Mouse (Mus musculus): ENCODE data around the gene Mapk6. TPM values are rescaled to one million over a fixed set of nuclear protein-coding genes. Genes with fewer than 3 reads are reported as not detected.
A peak's percentile ranks its signal among the peaks of the same experiment; 100 is the strongest.

Mapk6 gene
- total RNA-seq, 2 experiments from 2014 or later, result 26.4 to 29.6 TPM

DNA sequence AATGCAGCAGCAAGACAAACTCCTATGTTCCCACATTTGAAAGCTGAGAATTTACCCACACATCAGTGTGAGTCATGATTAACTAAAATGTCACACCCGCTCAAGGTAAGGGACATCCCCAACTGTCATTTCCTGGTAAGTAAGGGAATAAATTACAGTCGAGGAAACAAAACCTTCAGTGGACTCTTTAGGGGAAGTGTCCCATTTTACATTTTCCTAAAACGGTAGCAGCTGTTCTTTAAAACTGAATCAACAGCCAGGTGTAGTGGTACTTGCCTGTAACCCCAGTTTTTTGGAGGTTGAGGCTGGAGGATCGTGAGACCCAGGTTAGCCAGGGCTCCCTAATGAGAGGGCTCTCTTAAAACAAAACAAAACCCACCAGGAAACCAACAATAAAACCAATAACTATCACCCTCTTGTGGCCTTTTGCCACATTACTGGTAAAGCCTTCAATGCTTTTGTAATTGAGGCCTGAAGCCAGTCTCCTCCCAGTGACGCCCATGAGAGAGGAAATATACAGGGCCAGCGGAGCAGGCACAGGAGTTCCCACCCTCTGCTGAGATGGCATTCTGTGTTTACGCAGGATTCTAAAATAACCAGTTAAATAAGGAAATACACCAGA lies 24.5 kb upstream of the Mapk6 start:
- intact Hi-C loops (cut with DNase I), result loop anchor here (2.0 kb wide), 1 partner anchor 23 kb away; the partner anchor contains the start of gene Mapk6

DNA sequence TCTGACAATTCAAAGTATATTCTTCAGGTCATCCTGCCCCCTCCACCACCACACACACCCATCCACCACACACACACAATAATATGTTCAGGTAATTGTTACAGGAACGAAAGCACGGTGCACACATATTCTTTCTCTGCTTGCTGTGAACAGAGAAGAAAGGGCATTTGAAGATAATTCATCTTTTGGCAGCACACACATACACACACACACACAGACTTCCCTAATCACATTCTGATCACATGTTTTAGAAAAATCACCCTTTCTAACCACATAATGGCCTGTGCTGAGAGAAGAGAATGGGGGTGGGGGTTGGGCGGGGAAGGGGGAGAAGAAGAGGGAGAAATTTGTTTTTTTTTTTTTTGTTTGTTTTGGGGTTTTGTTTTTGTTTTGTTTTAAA lies 22.9 kb upstream of the Mapk6 start:
- intact Hi-C loops (cut with DNase I), result no loop called here
- Histone ChIP-seq H3K27ac (no peak overlapping the region), H3K4me3 (no peak overlapping the region)
- TF ChIP-seq CTCF (IDR thresholded peaks at IDR 0.05), result no peak
- no peak for DNase-seq

More for the DNA sequence above, 24.5 kb upstream of the Mapk6 start:
- Histone ChIP-seq H3K27ac (peak overlapping the region; percentile 87), H3K4me3 (no peak overlapping the region)
- TF ChIP-seq CTCF (IDR thresholded peaks at IDR 0.05), result peak; percentile 54
- DNase-seq, result peak; percentile 51

DNA sequence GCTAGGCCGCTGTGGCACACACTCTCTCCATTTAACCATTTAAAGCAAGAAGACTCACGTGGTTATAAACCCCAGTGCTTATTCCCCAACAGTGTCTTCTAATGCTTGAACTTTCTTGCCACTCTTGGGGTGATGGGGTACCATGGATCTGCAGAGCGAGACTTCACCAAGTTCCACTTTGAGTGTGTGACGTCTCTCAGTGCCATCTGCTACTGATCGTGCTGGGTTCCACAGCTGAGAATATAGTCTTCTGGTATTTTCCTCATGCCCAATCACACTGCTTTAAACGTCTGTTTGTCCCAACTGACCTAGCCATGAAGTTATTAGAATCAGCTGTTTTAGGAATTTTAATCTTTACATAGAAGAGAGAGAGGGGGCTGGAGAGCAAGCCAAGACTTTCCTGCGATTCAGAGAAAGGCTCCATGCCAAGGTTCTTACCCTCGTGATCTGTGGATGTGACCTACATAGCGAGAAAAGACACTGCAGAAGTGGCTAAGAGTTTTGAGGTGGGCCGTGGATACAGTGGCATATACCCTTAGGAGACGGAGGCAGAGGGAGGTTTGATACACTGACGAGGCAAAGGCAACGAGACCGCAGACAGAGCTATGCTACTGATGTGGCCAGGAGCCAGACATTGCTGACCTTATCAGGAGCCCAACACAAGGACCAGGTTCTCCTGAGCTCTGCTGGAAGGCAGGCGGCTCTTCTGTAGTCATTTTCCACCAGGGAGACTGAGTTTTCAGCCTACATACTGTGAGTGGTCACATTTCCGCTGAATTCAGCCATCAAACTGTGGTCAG lies 21.2 kb upstream of the Mapk6 start:
- peak overlapping the region; percentile 6; the same call in 1 of the 2 replicates for H3K4me3 ChIP-seq
- intact Hi-C loops (cut with DNase I), result no loop called here
- peak overlapping the region; percentile 51; the same call in 1 of the 2 replicates for H3K27ac ChIP-seq
- TF ChIP-seq CTCF (IDR thresholded peaks at IDR 0.05), result no peak
- DNase-seq, result no peak

- TF ChIP-seq CTCF (IDR thresholded peaks at IDR 0.05), result no peak
- no peak overlapping the region for H3K27ac ChIP-seq
- DNase-seq, result no peak
- no peak overlapping the region for H3K4me3 ChIP-seq
- intact Hi-C loops (cut with DNase I), result no loop called here
Observed at GRCm38 (mm10) chr9:75429657-75430056, 19.9 kb upstream of the Mapk6 start.

- Histone ChIP-seq H3K27ac (no peak overlapping the region), H3K4me3 (no peak overlapping the region)
- intact Hi-C loops (cut with DNase I), result no loop called here
- TF ChIP-seq CTCF (IDR thresholded peaks at IDR 0.05), result no peak
- DNase-seq, result no peak
Observed at GRCm38 (mm10) chr9:75429040-75429439, 19.2 kb upstream of the Mapk6 start.

GRCm38 (mm10) chr9:75428274-75428600 lies 18.4 kb upstream of the Mapk6 start:
- Histone ChIP-seq H3K27ac (peak overlapping the region; percentile 38), H3K4me3 (no peak overlapping the region)
- no peak for DNase-seq
- no peak for TF ChIP-seq CTCF (IDR thresholded peaks at IDR 0.05)
- intact Hi-C loops (cut with DNase I), result no loop called here

GRCm38 (mm10) chr9:75427366-75428273 lies 17.8 kb upstream of the Mapk6 start:
- no peak overlapping the region for H3K4me3 ChIP-seq
- TF ChIP-seq CTCF (IDR thresholded peaks at IDR 0.05), result no peak
- intact Hi-C loops (cut with DNase I), result no loop called here
- DNase-seq, result peak; percentile 48
- peak overlapping the region; percentile 38 for H3K27ac ChIP-seq

GRCm38 (mm10) chr9:75425796-75426391 lies 16.1 kb upstream of the Mapk6 start:
- no peak overlapping the region for H3K27ac ChIP-seq
- intact Hi-C loops (cut with DNase I), result no loop called here
- no peak for TF ChIP-seq CTCF (IDR thresholded peaks at IDR 0.05)
- H3K4me3 ChIP-seq, result no peak overlapping the region
- no peak for DNase-seq

DNA sequence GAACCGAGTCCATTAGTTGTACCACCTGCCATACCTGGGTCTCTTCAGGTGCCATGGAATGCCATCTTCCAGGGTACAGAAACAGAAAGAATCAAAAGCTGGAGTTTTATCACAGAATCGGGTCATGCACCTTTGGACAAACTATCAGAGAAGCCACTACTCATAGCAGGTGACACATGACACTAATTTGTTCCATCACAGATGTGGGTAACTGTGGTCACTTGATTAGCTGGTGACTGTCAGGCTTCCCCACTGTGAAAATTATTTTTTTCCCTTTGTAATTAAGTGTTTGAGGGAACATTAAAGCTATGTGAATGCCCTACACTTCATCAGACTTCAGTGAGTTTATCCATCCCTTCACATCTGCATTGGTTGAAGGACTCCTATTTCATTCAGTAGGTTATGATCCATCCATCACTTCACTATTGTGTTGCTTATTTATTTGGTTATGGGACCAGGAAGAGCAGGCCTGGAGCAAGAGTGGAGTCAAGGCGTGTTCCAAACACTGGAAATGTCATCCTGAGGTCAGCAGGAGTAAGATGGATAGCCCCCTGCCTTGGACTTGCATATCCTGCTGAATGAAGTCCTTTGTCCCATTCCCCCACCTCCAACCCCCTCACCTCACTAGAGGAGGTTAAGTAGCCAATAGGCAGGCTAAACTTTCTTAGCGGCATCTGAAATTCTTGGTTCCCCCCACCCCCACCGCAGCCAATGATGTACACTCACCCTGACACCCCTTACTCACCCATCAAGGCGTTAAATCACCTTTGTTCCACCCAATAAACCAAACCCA lies 14.7 kb upstream of the Mapk6 start:
- intact Hi-C loops (cut with DNase I), result no loop called here
- Histone ChIP-seq H3K27ac (peak overlapping the region; percentile 56), H3K4me3 (no peak overlapping the region)
- TF ChIP-seq CTCF (IDR thresholded peaks at IDR 0.05), result no peak
- no peak for DNase-seq

DNA sequence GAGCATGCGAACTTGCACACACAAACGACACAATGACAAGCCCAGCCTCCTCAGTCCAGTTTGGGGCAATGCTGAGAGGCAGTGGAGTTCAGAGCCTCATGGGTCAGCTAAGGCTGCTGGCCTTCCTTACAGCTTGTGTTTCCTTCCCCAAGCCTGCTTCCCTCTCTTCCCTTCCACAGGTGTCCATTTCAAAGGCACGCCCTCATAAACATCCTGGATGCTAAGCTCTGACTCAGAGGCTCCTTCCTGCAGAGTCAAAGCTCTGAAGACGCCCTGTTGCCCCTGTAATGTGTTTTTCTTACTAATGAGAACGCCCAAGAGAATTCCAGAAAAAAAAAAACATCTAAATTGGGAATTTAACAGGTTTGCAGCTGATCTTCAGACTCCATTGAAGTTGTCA lies 13.9 kb upstream of the Mapk6 start:
- no peak overlapping the region for H3K4me3 ChIP-seq
- intact Hi-C loops (cut with DNase I), result no loop called here
- TF ChIP-seq CTCF (IDR thresholded peaks at IDR 0.05), result no peak
- peak overlapping the region; percentile 67 for H3K27ac ChIP-seq
- DNase-seq, result no peak

DNA sequence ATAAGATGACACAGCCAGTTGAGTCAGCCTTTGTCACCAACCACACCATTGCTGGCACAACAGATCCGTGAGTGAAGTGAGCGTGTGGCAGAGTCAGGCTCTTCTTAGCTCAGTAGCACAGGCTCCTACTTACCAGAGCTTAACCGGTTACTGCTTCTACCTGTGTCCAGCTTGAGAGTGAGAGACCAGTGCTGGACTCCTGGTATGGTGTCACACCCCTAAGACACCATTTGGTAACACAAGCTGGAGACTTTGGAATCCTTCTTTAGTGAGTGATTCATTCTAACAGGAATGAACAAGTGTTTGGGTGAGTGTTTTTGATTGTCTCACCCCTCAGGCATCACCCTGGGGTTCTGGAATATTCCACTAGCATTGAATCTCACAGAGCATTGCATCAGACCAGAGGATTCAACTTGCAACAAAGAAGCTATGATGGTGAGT lies 12.5 kb upstream of the Mapk6 start:
- no peak for DNase-seq
- TF ChIP-seq CTCF (IDR thresholded peaks at IDR 0.05), result no peak
- intact Hi-C loops (cut with DNase I), result no loop called here

GRCm38 (mm10) chr9:75414204-75414603 lies 4.4 kb upstream of the Mapk6 start:
- TF ChIP-seq CTCF (IDR thresholded peaks at IDR 0.05), result no peak
- intact Hi-C loops (cut with DNase I), result no loop called here
- DNase-seq, result no peak
- no peak overlapping the region for H3K4me3 ChIP-seq
- no peak overlapping the region for H3K27ac ChIP-seq

More for the DNA sequence above, 12.5 kb upstream of the Mapk6 start:
- H3K4me3 ChIP-seq, result no peak overlapping the region
- H3K27ac ChIP-seq, result peak overlapping the region; percentile 67
